Mouse (Mus musculus): ENCODE data around the gene Irf3.
A peak's percentile ranks its signal among the peaks of the same experiment; 100 is the strongest.

Irf3 gene

DNA sequence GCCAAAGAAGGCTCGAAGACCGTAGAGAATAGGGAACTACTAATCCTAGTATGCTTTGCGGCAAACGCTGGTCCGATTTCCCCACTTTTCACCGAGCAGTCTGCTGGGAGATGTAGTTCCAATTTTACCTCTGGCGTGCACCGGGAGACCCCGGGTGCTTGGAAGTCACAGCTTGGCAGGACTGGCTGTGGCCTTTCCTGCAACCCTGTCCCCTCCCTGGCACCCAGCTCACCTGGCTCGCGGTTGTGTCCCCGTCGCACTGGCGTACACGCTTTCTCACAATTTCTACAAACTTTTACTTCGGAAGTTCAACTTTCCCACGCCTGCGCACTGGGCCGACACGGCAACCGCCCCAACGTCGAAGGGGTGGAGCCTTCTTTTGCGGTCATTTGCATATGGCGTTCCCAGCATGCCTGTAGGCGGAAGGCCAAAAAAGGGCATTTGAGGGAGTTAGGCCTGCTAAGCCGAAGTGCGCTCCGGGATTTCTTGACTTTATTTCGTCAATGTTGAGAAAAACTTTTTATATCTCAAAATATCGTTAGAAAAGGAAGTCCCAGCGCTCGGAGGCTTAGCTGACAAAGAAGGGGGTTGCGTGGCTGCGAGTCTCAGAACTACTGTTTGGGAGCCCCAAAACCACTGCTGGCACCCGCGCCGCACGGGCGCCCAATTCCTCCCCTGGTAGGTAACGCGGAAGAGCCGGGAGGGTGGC, at the start of gene Irf3:
Gene Irf3 (plus strand): TSS at position 418 of the 709 bp plus-strand sequence.
- DNase-seq (ENCODE audit: low spot score) = peak; percentile 97

GRCm38 (mm10) chr7:44949922-44950321, 47.5 kb upstream of the Irf3 start:
- DNase-seq (ENCODE audit: low spot score) = no peak

DNA sequence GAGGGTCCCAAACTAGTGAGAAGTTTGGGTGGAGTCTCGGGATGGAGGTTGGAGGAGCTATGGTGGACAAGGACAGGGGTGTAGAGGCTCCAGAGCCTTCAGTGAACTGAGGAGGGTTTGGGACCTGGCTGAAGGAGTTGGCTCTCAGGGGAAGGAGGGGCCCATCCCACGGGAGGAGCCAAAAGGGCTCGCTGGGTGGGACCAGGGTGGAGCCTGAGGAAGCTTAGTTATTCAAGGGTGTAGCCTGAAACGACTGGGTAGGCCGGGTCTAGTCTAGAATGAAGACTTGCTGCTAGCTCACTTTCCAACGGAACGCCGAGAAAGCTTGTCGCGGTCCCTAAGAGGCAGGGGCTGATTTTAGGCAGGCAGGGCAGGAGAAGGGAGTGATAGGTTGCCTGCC, 45.5 kb upstream of the Irf3 start:
- peak; percentile 61 for DNase-seq (ENCODE audit: low spot score)

DNA sequence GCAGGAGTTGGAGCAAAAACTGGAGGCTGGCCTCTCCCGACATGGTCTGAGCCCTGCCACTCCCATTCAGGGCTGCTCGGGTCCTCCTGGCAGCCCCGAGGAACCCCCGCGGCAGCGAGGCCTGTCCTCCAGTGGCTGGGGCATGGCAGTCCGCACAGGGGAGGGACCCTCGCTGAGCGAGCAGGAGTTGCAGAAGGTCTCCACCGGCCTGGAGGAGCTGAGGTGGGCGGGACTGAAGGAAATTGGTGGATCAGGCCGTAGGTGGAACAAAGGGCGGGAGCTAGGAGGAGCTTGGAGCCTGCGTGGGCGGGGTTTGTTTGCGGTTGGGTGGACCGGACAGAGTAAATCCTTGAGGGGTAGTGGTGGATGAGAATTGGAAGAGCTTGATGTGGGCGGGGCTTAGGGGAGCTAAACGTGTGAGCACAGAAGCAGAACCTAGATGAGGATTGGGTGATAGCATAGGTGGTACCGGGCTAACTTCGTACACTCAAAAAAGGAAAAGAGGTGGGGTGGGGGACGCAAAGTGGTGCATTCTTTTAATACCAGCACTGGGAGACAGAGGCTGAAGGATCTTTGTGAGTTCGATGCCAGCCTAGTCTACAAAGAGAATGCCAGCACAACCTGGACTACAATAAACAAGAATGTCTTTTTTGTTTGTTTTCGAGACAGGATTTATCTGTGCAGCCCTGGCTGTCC, 44.7 kb upstream of the Irf3 start:
- peak; percentile 92 for DNase-seq (ENCODE audit: low spot score)

DNA sequence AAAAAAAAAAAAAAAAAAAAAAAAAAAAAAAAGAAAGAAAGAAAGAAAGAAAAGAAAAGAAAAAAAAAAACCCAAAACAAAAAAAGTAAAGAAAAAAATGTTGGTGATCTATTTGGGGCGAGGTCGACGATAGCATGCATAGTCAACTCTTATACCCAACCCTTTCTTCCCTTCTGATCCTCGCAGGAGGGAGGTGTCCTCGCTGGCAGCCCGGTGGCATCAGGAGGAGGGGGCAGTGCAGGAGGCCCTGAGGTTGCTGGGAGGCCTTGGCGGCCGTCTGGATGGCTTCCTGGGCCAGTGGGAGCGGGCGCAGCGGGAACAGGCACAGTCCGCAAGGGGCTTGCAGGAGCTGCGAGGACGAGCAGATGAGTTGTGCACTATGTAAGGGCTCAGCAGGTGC, 43.9 kb upstream of the Irf3 start:
- no peak for DNase-seq (ENCODE audit: low spot score)

DNA sequence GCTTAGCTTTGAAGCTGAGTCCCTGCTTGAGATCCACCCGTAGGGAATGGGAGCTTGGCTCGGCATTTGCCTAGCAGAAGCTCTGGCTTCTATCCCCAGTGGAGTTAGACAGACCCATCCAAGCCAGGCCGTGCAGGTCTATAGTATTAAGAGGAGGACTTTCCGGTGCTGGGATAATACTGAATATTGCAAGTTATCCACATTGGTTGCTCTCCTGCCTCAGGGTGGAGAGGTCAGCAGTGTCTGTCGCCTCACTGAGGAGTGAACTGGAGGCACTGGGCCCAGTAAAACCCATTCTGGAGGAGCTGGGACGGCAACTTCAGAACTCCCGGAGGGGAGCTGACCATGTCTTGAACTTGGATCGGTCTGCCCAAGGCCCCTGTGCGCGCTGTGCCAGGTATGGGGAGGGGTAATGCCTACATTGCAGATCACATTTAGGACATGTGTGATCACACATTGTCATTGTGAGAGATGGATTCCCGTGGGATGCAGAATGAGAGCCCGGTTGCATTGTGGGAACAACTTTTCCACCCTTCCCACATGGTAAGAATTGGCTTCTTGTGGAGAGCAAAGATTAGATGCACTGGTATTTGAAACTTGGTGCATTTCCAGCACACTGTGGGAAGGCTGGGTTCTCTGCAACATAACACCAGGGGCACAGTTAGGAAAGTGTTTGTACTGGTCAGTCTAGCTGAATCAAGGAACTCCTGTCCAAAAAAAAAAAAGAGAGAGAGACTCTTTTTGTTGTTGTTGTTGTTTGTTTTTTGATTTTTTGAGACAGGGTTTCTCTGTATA, 43.2 kb upstream of the Irf3 start:
- no peak for DNase-seq (ENCODE audit: low spot score)

GRCm38 (mm10) chr7:44955628-44956027, 41.8 kb upstream of the Irf3 start:
- peak; percentile 39 for DNase-seq (ENCODE audit: low spot score)

- DNase-seq (ENCODE audit: low spot score) = peak; percentile 24
These were observed 41.2 kb upstream of the Irf3 start for GRCm38 (mm10) chr7:44956266-44956665.

GRCm38 (mm10) chr7:44957183-44957835, 40.1 kb upstream of the Irf3 start:
- no peak for DNase-seq (ENCODE audit: low spot score)

DNA sequence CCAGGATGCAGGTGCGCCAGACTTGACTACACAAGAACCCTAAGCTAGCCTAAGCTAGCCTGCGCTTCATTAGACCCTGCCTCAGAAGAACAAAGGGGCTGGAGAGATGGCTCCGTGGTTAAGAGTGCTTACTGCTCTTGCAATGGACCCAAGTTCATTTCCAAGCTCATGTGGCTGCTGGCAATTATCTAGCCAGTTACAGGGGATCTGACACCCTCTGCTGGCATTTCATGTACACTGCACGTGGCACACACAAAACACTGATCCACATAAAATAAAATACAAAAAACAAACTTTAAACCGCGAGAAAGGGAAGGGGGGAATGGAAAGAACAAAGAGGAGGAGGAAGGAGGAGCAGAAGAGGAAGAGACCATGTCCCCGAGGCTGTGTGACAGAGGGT, 39.2 kb upstream of the Irf3 start:
- DNase-seq (ENCODE audit: low spot score) = peak; percentile 69

- DNase-seq (ENCODE audit: low spot score) = no peak
These were observed 38.2 kb upstream of the Irf3 start for GRCm38 (mm10) chr7:44959281-44959680.

- no peak for DNase-seq (ENCODE audit: low spot score)
These were observed 37.5 kb upstream of the Irf3 start for GRCm38 (mm10) chr7:44959874-44960511.

- DNase-seq (ENCODE audit: low spot score) = no peak
These were observed 36.9 kb upstream of the Irf3 start for GRCm38 (mm10) chr7:44960512-44960910.

GRCm38 (mm10) chr7:44962337-44962736, 35.1 kb upstream of the Irf3 start:
- DNase-seq (ENCODE audit: low spot score) = no peak

DNA sequence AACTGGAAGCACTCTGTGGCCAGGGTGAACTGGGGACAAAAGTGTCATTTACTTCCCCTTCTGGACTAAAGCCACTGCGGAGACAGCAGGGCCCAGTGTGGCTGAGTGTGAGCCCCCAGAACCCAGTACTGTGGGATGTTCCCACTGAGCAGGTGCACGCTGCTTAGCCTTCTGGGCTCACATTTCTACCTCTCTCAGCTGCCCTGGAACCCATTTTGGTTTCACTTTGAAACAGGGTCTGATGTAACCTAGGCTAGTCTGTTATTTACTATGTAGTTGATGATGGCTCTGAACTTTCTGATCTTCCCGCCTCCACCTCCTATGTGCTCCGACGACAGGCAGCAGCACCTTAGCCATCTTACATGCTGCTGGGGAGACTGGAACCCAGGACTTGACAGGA, 34.6 kb upstream of the Irf3 start:
- no peak for DNase-seq (ENCODE audit: low spot score)

- DNase-seq (ENCODE audit: low spot score) = no peak
These were observed 32.5 kb upstream of the Irf3 start for GRCm38 (mm10) chr7:44964990-44965389.

DNA sequence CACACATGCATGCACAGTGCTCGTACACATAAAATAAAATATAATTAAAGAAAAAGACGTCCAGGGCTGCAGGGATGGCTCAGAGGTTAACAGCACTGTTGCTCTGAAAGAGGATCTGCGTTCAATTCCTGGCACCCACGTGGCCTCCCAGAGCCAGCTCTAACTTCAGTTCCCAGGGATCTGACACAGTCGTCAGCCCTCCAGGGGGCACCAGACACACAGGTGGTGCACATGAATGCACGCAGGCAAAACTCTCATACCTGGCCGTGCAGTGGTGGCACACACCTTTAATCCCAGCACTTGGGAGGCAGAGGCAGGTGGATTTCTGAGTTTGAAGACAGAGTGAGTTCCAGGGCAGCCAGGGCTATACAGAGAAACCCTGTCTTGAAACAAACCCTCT, 31.5 kb upstream of the Irf3 start:
- no peak for DNase-seq (ENCODE audit: low spot score)

GRCm38 (mm10) chr7:44966638-44967037, 30.8 kb upstream of the Irf3 start:
- no peak for DNase-seq (ENCODE audit: low spot score)

GRCm38 (mm10) chr7:44970231-44970691, 27.2 kb upstream of the Irf3 start:
- DNase-seq (ENCODE audit: low spot score) = peak; percentile 90

GRCm38 (mm10) chr7:44971142-44971541, 26.3 kb upstream of the Irf3 start:
- no peak for DNase-seq (ENCODE audit: low spot score)

DNA sequence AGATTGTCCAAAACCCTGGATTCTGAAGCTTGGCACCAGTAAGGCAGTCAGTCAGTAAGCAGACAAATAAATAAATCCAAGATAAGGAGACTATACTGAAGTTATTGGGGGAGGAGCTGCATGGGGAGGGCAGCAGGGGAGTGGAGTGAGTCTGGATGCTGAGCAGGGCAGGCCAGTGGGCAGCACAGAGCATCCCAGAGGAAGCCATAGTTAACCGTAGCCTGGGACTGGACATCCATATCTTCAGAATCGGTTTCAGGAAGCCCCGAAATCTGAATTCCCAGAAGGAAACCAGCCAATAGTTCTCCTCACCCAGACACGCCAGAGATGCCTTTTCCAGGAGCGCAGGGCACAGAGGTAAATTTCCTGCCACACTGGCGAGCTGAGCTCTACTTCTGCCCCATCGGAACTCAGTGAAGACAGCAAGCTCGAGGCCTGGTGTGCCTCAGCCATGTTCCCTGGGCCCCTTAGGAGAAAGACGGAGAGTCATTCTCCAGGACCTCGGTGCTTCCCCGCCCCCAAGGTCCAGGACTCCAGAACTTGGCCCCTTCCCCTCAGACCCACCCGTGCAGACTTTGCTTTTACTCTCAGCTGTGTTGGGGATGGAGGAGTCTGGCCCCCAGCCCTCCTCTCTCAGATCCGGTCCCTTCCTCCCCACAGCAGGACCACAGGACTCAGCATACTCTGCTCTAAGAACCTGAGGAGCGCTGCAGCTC, 23.9 kb upstream of the Irf3 start:
- DNase-seq (ENCODE audit: low spot score) = no peak
